Mouse (Mus musculus): ENCODE measurements around the gene Mastl. TPM values are rescaled to one million over a fixed set of nuclear protein-coding genes. Genes with fewer than 3 reads are reported as not detected.

Gene Mastl
- total and polyA plus RNA-seq, 3 experiments, result 8.1 to 14.8 (median 10.7) TPM

DNA sequence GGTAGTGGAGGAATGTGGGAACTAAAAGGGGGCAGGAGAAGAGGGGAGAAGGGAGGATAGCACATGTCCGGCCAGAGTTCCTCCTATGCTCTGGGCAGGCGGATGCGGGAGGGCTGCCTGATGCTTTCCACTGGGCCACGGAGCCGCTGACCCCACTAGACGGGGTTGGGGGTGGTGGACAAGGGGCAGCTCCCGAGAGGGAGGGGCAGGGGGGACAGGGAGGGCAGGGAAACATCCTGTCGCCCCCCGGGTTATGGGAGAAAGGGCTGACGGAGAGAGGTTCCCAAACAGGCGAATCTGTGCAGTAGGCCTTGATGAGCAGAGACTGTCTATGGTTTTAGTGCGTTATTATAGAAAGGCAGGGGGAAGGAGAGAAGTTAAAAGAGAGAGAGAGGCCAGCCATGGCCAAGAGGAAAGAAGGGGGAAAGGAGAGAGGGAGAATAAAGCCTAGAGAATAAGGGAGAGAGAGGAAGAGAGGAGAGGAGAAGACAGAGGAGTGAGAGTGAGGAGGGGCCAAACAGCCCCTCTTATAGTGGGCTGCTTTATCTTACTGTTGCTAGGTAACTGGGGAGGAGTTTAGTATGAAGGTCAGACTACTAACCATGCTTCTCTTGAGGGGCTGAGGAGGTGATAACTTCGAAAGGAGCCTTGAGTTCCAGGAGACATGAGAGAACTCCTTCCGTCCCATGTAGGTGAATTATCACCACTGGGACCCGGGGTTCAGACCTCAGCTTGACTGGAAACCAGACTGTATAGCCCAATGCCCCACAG is 47.3 kb upstream of the Mastl start:
- Histone ChIP-seq H3K27ac (ENCODE audit: insufficient read depth, low read depth) (no peak overlapping the region), H3K9ac (ENCODE audit: insufficient read depth, low read depth) (no peak overlapping the region), H3K4me2 (ENCODE audit: insufficient read depth, low read depth, poor library complexity, severe bottlenecking) (no peak overlapping the region), H3K9me3 (replicated peaks; ENCODE audit: low read length) (no peaks in the 10 kb centered on the region), H3K4me1 (ENCODE audit: control insufficient read depth in 1 of 2, insufficient read depth in 2 of 2) (no peaks in the 10 kb centered on the region), H3K4me3 (replicated peaks in 1 of 3; ENCODE audit: low read depth in 2 of 3, low read length in 2 of 3, poor library complexity in 1 of 3) (no peak overlapping the region), H3K36me3 (replicated peaks in 1 of 2; ENCODE audit: control insufficient read depth in 1 of 2, insufficient read depth in 1 of 2, low read length in 1 of 2) (peaks cover 5 to 28% of the 10 kb centered on the region in 2 experiments), H3K79me2 (replicated peaks; ENCODE audit: control insufficient read depth, extremely low read depth, insufficient read depth, poor library complexity, severe bottlenecking) (no peaks in the 10 kb centered on the region), H3K27me3 (replicated peaks) (no peaks in the 10 kb centered on the region)
- in situ Hi-C loops (cut with MboI; ENCODE audit: low pct_ligation_motif_present, low pct_unique_long_range_greater_than_20kb, low sequenced_read_pairs) (no loop called here), dilution Hi-C loops (cut with MboI; ENCODE audit: extremely low pct_ligation_motif_present, extremely low pct_unique_long_range_greater_than_20kb, low sequenced_read_pairs) (no loop called here)
- no peak for TF ChIP-seq CHD1 (IDR thresholded peaks at IDR 0.05; ENCODE audit: low read depth, low read length)
- TF ChIP-seq CTCF (conservative IDR thresholded peaks at IDR 0.05 in 1 of 2, IDR thresholded peaks at IDR 0.05 in 1 of 2; ENCODE audit: low read depth in 2 of 2, low read length in 2 of 2), result no peak
- TF ChIP-seq TBP (conservative IDR thresholded peaks at IDR 0.05; ENCODE audit: low read depth, low read length), result no peak
- no peak for TF ChIP-seq ZNF384 (IDR thresholded peaks at IDR 0.05; ENCODE audit: low read depth, low read length)
- no peak for TF ChIP-seq ZC3H11A (IDR thresholded peaks at IDR 0.05; ENCODE audit: low read depth, low read length)
- no peak for TF ChIP-seq POLR2A (IDR thresholded peaks at IDR 0.05; ENCODE audit: low read depth, low read length)
- TF ChIP-seq IRF4 (IDR thresholded peaks at IDR 0.05; ENCODE audit: low read depth, low read length), result no peak
- no peak for TF ChIP-seq USF2 (conservative IDR thresholded peaks at IDR 0.05; ENCODE audit: low read depth, low read length)
- no peak for TF ChIP-seq JUND (conservative IDR thresholded peaks at IDR 0.05; ENCODE audit: low read depth, low read length)
- no peak for TF ChIP-seq MXI1 (IDR thresholded peaks at IDR 0.05; ENCODE audit: low read depth, low read length)
- TF ChIP-seq GABPA (IDR thresholded peaks at IDR 0.05; ENCODE audit: insufficient replicate concordance, low read depth, low read length), result no peak
- TF ChIP-seq ELF1 (IDR thresholded peaks at IDR 0.05; ENCODE audit: low read depth, low read length), result no peak
- TF ChIP-seq CHD2 (IDR thresholded peaks at IDR 0.05; ENCODE audit: low read length), result no peak
- no peak for TF ChIP-seq NELFE (IDR thresholded peaks at IDR 0.05; ENCODE audit: low read depth, low read length)
- TF ChIP-seq TCF12 (IDR thresholded peaks at IDR 0.05; ENCODE audit: low read depth, low read length), result no peak
- no peak for DNase-seq (ENCODE audit: extremely low read depth)

DNA sequence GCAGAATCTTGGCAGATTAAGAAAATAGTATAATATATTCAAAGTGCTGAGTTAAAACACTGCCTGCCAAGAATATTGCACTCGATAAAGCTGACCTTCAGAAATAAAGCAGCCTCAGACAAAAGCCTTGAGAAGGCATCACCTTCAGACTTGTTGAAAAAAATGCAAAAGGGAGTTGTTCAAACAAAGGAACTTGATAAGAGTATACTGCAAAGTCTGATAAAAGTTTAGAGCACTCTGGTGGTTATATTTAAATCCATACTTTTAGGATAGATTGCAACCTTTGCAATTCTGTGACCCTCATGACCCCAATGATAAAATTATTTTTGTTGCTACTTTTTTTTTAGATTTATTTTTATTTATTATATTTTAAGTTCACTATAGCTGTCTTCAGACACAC is 45.2 kb upstream of the Mastl start:
- Histone ChIP-seq H3K27ac (ENCODE audit: insufficient read depth, low read depth) (no peak overlapping the region), H3K9me3 (replicated peaks; ENCODE audit: low read length) (no peaks in the 10 kb centered on the region), H3K27me3 (replicated peaks) (no peaks in the 10 kb centered on the region), H3K4me3 (replicated peaks in 1 of 3; ENCODE audit: low read depth in 2 of 3, low read length in 2 of 3, poor library complexity in 1 of 3) (no peak overlapping the region), H3K9ac (ENCODE audit: insufficient read depth, low read depth) (no peak overlapping the region), H3K79me2 (replicated peaks; ENCODE audit: control insufficient read depth, extremely low read depth, insufficient read depth, poor library complexity, severe bottlenecking) (no peaks in the 10 kb centered on the region), H3K4me2 (ENCODE audit: insufficient read depth, low read depth, poor library complexity, severe bottlenecking) (no peak overlapping the region), H3K4me1 (ENCODE audit: control insufficient read depth in 1 of 2, insufficient read depth in 2 of 2) (no peaks in the 10 kb centered on the region), H3K36me3 (replicated peaks in 1 of 2; ENCODE audit: control insufficient read depth in 1 of 2, insufficient read depth in 1 of 2, low read length in 1 of 2) (peaks cover 7 to 44% of the 10 kb centered on the region in 2 experiments)
- dilution Hi-C loops (cut with MboI; ENCODE audit: extremely low pct_ligation_motif_present, extremely low pct_unique_long_range_greater_than_20kb, low sequenced_read_pairs), result no loop called here
- in situ Hi-C loops (cut with MboI; ENCODE audit: low pct_ligation_motif_present, low pct_unique_long_range_greater_than_20kb, low sequenced_read_pairs), result no loop called here
- DNase-seq (ENCODE audit: extremely low read depth), result no peak
- TF ChIP-seq UBTF (IDR thresholded peaks at IDR 0.05; ENCODE audit: low read depth, low read length), result no peak
- no peak for TF ChIP-seq CTCF (conservative IDR thresholded peaks at IDR 0.05 in 1 of 2, IDR thresholded peaks at IDR 0.05 in 1 of 2; ENCODE audit: low read depth in 2 of 2, low read length in 2 of 2)
- TF ChIP-seq RAD21 (IDR thresholded peaks at IDR 0.05; ENCODE audit: low read depth, low read length), result no peak
- TF ChIP-seq GABPA (IDR thresholded peaks at IDR 0.05; ENCODE audit: insufficient replicate concordance, low read depth, low read length), result no peak
- no peak for TF ChIP-seq CHD1 (IDR thresholded peaks at IDR 0.05; ENCODE audit: low read depth, low read length)
- no peak for TF ChIP-seq ZC3H11A (IDR thresholded peaks at IDR 0.05; ENCODE audit: low read depth, low read length)
- no peak for TF ChIP-seq USF1 (IDR thresholded peaks at IDR 0.05; ENCODE audit: low read depth, low read length)
- TF ChIP-seq HCFC1 (IDR thresholded peaks at IDR 0.05; ENCODE audit: low read depth, low read length), result no peak
- no peak for TF ChIP-seq TCF12 (IDR thresholded peaks at IDR 0.05; ENCODE audit: low read depth, low read length)
- TF ChIP-seq NELFE (IDR thresholded peaks at IDR 0.05; ENCODE audit: low read depth, low read length), result no peak
- no peak for TF ChIP-seq KAT2A (IDR thresholded peaks at IDR 0.05; ENCODE audit: insufficient replicate concordance, low read length)
- no peak for TF ChIP-seq CHD2 (IDR thresholded peaks at IDR 0.05; ENCODE audit: low read length)
- no peak for TF ChIP-seq IRF4 (IDR thresholded peaks at IDR 0.05; ENCODE audit: low read depth, low read length)
- TF ChIP-seq MYC (IDR thresholded peaks at IDR 0.05; ENCODE audit: low read depth, low read length), result no peak
- TF ChIP-seq BHLHE40 (IDR thresholded peaks at IDR 0.05; ENCODE audit: low read depth, low read length), result no peak
